Mouse (Mus musculus): ENCODE results near the gene Zdhhc14. TPM values are rescaled to one million over a fixed set of nuclear protein-coding genes. Genes with fewer than 3 reads are reported as not detected.

The Zdhhc14 gene
- total and polyA plus RNA-seq, 2 experiments from 2014 or later = 0.74 to 5.2 TPM

GRCm38 (mm10) chr17:5569131-5570030 is 77.0 kb downstream of the Zdhhc14 start:
- DNase-seq (ENCODE audit: low spot score) = no peak
- ATAC-seq (ENCODE audit: insufficient read depth, low read depth) = no peak
- Histone ChIP-seq H3K27ac (ENCODE audit: low read depth) (no peak overlapping the region), H3K27me3 (ENCODE audit: control insufficient read depth, insufficient read depth, low read length) (no peaks in the 10 kb centered on the region), H3K4me3 (ENCODE audit: low read depth, low read length) (no peak overlapping the region), H3K4me2 (ENCODE audit: low read depth, low read length) (no peak overlapping the region), H3K9ac (replicated peaks; ENCODE audit: low read depth, low read length) (no peak overlapping the region), H3K4me1 (ENCODE audit: control insufficient read depth, insufficient read depth) (peaks cover 5% of the 10 kb centered on the region; the same call in 1 of the 2 replicates), H3K36me3 (replicated peaks; ENCODE audit: control insufficient read depth, insufficient read depth, low read length) (no peaks in the 10 kb centered on the region), H3K9me3 (replicated peaks; ENCODE audit: control insufficient read depth, low read length) (no peaks in the 10 kb centered on the region)
- TF ChIP-seq CTCF (IDR thresholded peaks at IDR 0.05; ENCODE audit: low read depth) = no peak
- WGBS = 69% methylated on average over 17 of the region's 17 CpGs

GRCm38 (mm10) chr17:5572096-5572730 is 79.9 kb downstream of the Zdhhc14 start:
- H3K36me3 ChIP-seq (replicated peaks; ENCODE audit: control insufficient read depth, insufficient read depth, low read length) = no peaks in the 10 kb centered on the region
- no peaks in the 10 kb centered on the region for H3K9me3 ChIP-seq (replicated peaks; ENCODE audit: control insufficient read depth, low read length)
- no peak overlapping the region for H3K4me3 ChIP-seq (ENCODE audit: low read depth, low read length)
- H3K27me3 ChIP-seq (ENCODE audit: control insufficient read depth, insufficient read depth, low read length) = no peaks in the 10 kb centered on the region
- DNase-seq (ENCODE audit: low spot score) (no peak), ATAC-seq (ENCODE audit: insufficient read depth, low read depth) (no peak)
- TF ChIP-seq EP300 (IDR thresholded peaks at IDR 0.05; ENCODE audit: low read depth) (no peak), CTCF (IDR thresholded peaks at IDR 0.05; ENCODE audit: low read depth) (no peak)
- no peak overlapping the region for H3K27ac ChIP-seq (ENCODE audit: low read depth)
- no peak overlapping the region for H3K9ac ChIP-seq (replicated peaks; ENCODE audit: low read depth, low read length)
- H3K4me2 ChIP-seq (ENCODE audit: low read depth, low read length) = no peak overlapping the region
- peaks cover 5% of the 10 kb centered on the region; the same call in 1 of the 2 replicates for H3K4me1 ChIP-seq (ENCODE audit: control insufficient read depth, insufficient read depth)
- 89% methylated on average over 1 of the region's 1 CpGs for WGBS

- Histone ChIP-seq H3K4me2 (ENCODE audit: low read depth, low read length) (no peak overlapping the region), H3K27ac (ENCODE audit: low read depth) (no peak overlapping the region), H3K36me3 (replicated peaks; ENCODE audit: control insufficient read depth, insufficient read depth, low read length) (no peaks in the 10 kb centered on the region), H3K4me3 (ENCODE audit: low read depth, low read length) (no peak overlapping the region), H3K9ac (replicated peaks; ENCODE audit: low read depth, low read length) (no peak overlapping the region), H3K4me1 (ENCODE audit: control insufficient read depth, insufficient read depth) (peaks cover 5% of the 10 kb centered on the region; the same call in 1 of the 2 replicates), H3K27me3 (ENCODE audit: control insufficient read depth, insufficient read depth, low read length) (no peaks in the 10 kb centered on the region), H3K9me3 (replicated peaks; ENCODE audit: control insufficient read depth, low read length) (no peaks in the 10 kb centered on the region)
- no peak for ATAC-seq (ENCODE audit: insufficient read depth, low read depth)
- TF ChIP-seq CTCF (IDR thresholded peaks at IDR 0.05; ENCODE audit: low read depth) (no peak), EP300 (IDR thresholded peaks at IDR 0.05; ENCODE audit: low read depth) (no peak)
- no peak for DNase-seq (ENCODE audit: low spot score)
Observed at GRCm38 (mm10) chr17:5572745-5573420, 80.5 kb downstream of the Zdhhc14 start.

GRCm38 (mm10) chr17:5574672-5575071 is 82.3 kb downstream of the Zdhhc14 start:
- Histone ChIP-seq H3K36me3 (replicated peaks; ENCODE audit: control insufficient read depth, insufficient read depth, low read length) (no peaks in the 10 kb centered on the region), H3K27ac (ENCODE audit: low read depth) (no peak overlapping the region), H3K4me3 (ENCODE audit: low read depth, low read length) (no peak overlapping the region), H3K27me3 (ENCODE audit: control insufficient read depth, insufficient read depth, low read length) (no peaks in the 10 kb centered on the region), H3K9ac (replicated peaks; ENCODE audit: low read depth, low read length) (no peak overlapping the region), H3K4me2 (ENCODE audit: low read depth, low read length) (no peak overlapping the region), H3K9me3 (replicated peaks; ENCODE audit: control insufficient read depth, low read length) (no peaks in the 10 kb centered on the region), H3K4me1 (ENCODE audit: control insufficient read depth, insufficient read depth) (peaks cover 5% of the 10 kb centered on the region; the same call in 1 of the 2 replicates)
- ATAC-seq (ENCODE audit: insufficient read depth, low read depth) (no peak), DNase-seq (ENCODE audit: low spot score) (no peak)
- TF ChIP-seq EP300 (IDR thresholded peaks at IDR 0.05; ENCODE audit: low read depth) (no peak), CTCF (IDR thresholded peaks at IDR 0.05; ENCODE audit: low read depth) (no peak)
- WGBS = 74% methylated on average over 5 of the region's 5 CpGs

GRCm38 (mm10) chr17:5575518-5575917 is 83.2 kb downstream of the Zdhhc14 start:
- Histone ChIP-seq H3K4me1 (ENCODE audit: control insufficient read depth, insufficient read depth) (peaks cover 5% of the 10 kb centered on the region; the same call in 1 of the 2 replicates), H3K4me2 (ENCODE audit: low read depth, low read length) (no peak overlapping the region), H3K27me3 (ENCODE audit: control insufficient read depth, insufficient read depth, low read length) (no peaks in the 10 kb centered on the region), H3K9ac (replicated peaks; ENCODE audit: low read depth, low read length) (no peak overlapping the region), H3K9me3 (replicated peaks; ENCODE audit: control insufficient read depth, low read length) (no peaks in the 10 kb centered on the region), H3K27ac (ENCODE audit: low read depth) (no peak overlapping the region), H3K4me3 (ENCODE audit: low read depth, low read length) (no peak overlapping the region), H3K36me3 (replicated peaks; ENCODE audit: control insufficient read depth, insufficient read depth, low read length) (no peaks in the 10 kb centered on the region)
- ATAC-seq (ENCODE audit: insufficient read depth, low read depth) = no peak
- 63% methylated on average over 4 of the region's 4 CpGs for WGBS
- TF ChIP-seq EP300 (IDR thresholded peaks at IDR 0.05; ENCODE audit: low read depth) (no peak), CTCF (IDR thresholded peaks at IDR 0.05; ENCODE audit: low read depth) (no peak)
- DNase-seq (ENCODE audit: low spot score) = no peak
